Mouse (Mus musculus): ENCODE data around the gene Arl4a. TPM values are rescaled to one million over a fixed set of nuclear protein-coding genes. Genes with fewer than 3 reads are reported as not detected.

Arl4a gene
- polyA plus RNA-seq, 1 experiment from 2014 or later: 31.1 TPM

GRCm38 (mm10) chr12:40017955-40018505, 19.8 kb downstream of the Arl4a start:
- Histone ChIP-seq H3K27me3 (ENCODE audit: control insufficient read depth, insufficient read depth, low read length) (no peaks in the 10 kb centered on the region), H3K9ac (ENCODE audit: low read length) (no peak overlapping the region), H3K36me3 (ENCODE audit: control insufficient read depth, insufficient read depth, low read length) (no peaks in the 10 kb centered on the region), H3K27ac (replicated peaks; ENCODE audit: low read depth, low read length) (no peak overlapping the region), H3K4me3 (ENCODE audit: low read depth, low read length) (no peak overlapping the region), H3K4me1 (ENCODE audit: control insufficient read depth, insufficient read depth, low read length) (peaks cover 3% of the 10 kb centered on the region; the same call in 1 of the 2 replicates), H3K4me2 (ENCODE audit: low read depth, severe bottlenecking) (no peak overlapping the region), H3K9me3 (ENCODE audit: control insufficient read depth, low read length) (no peaks in the 10 kb centered on the region)
- 84% methylated on average over 6 of the region's 6 CpGs for WGBS
- no peak for DNase-seq (ENCODE audit: low spot score)
- no peak for ATAC-seq (ENCODE audit: insufficient number of reproducible peaks, low FRiP score, low TSS enrichment, low read depth)

GRCm38 (mm10) chr12:40016648-40017460, 21.0 kb downstream of the Arl4a start:
- peak overlapping the region; percentile 15 for H3K4me3 ChIP-seq (ENCODE audit: low read depth, low read length)
- H3K9ac ChIP-seq (ENCODE audit: low read length): peak overlapping the region; percentile 43
- H3K27ac ChIP-seq (replicated peaks; ENCODE audit: low read depth, low read length): peak overlapping the region; percentile 47; the same call in 1 of the 2 replicates
- WGBS: 21% methylated on average over 19 of the region's 19 CpGs
- H3K27me3 ChIP-seq (ENCODE audit: control insufficient read depth, insufficient read depth, low read length): no peaks in the 10 kb centered on the region
- peaks cover 3% of the 10 kb centered on the region; the same call in 1 of the 2 replicates for H3K4me1 ChIP-seq (ENCODE audit: control insufficient read depth, insufficient read depth, low read length)
- H3K36me3 ChIP-seq (ENCODE audit: control insufficient read depth, insufficient read depth, low read length): no peaks in the 10 kb centered on the region
- H3K9me3 ChIP-seq (ENCODE audit: control insufficient read depth, low read length): no peaks in the 10 kb centered on the region
- H3K4me2 ChIP-seq (ENCODE audit: low read depth, severe bottlenecking): peak overlapping the region; percentile 52
- ATAC-seq (ENCODE audit: insufficient number of reproducible peaks, low FRiP score, low TSS enrichment, low read depth) (peak; percentile 81; the same call in 1 of the 2 replicates), DNase-seq (ENCODE audit: low spot score) (peak; percentile 60)

DNA sequence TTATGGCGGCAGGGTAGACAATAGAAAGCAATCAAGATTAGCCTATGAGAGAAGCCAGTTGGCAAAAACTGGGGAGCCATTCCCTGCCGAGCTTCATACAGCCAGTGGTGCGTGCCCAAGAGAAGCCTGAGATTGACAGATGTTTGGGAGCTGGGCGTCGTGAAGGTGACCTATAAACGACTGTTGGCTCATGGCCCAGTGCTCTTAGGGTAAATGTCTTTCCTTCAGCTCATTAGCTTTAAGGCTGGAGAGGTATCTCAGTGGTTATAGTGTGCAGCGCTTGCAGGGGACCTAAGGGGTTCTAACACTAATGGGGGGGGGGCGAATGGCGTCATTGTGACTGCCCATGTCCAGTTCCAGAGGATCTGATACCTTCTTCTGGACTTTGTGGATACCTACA, 21.8 kb downstream of the Arl4a start:
- H3K9me3 ChIP-seq (ENCODE audit: control insufficient read depth, low read length): no peaks in the 10 kb centered on the region
- H3K4me1 ChIP-seq (ENCODE audit: control insufficient read depth, insufficient read depth, low read length): peaks cover 3% of the 10 kb centered on the region; the same call in 1 of the 2 replicates
- H3K9ac ChIP-seq (ENCODE audit: low read length): no peak overlapping the region
- no peaks in the 10 kb centered on the region for H3K27me3 ChIP-seq (ENCODE audit: control insufficient read depth, insufficient read depth, low read length)
- no peak overlapping the region for H3K4me2 ChIP-seq (ENCODE audit: low read depth, severe bottlenecking)
- DNase-seq (ENCODE audit: low spot score): no peak
- no peak for ATAC-seq (ENCODE audit: insufficient number of reproducible peaks, low FRiP score, low TSS enrichment, low read depth)
- H3K4me3 ChIP-seq (ENCODE audit: low read depth, low read length): no peak overlapping the region
- 72% methylated on average over 9 of the region's 9 CpGs for WGBS
- H3K36me3 ChIP-seq (ENCODE audit: control insufficient read depth, insufficient read depth, low read length): no peaks in the 10 kb centered on the region
- no peak overlapping the region for H3K27ac ChIP-seq (replicated peaks; ENCODE audit: low read depth, low read length)

DNA sequence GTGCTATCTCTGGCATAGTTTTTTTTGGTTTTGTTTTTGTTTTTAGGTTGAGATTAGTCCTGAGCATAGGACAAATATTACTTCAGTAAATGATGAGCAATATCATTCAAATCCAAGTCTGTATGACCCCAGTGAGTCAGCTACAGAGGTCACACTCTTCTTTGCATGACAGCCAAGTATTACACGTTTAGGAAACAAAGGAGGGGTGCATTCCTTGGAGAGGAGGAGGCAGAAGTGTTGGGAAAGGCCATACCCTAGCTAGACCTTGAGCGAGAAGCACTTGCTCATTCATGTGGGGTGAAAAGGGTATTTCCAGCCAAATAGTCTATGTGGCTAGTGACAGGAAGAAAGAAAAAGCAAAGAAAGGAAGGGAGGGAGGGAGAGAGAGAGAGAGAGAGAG, 28.0 kb downstream of the Arl4a start:
- Histone ChIP-seq H3K36me3 (ENCODE audit: control insufficient read depth, insufficient read depth, low read length) (no peaks in the 10 kb centered on the region), H3K4me1 (ENCODE audit: control insufficient read depth, insufficient read depth, low read length) (no peaks in the 10 kb centered on the region), H3K4me3 (ENCODE audit: low read depth, low read length) (no peak overlapping the region), H3K27me3 (ENCODE audit: control insufficient read depth, insufficient read depth, low read length) (no peaks in the 10 kb centered on the region), H3K9me3 (ENCODE audit: control insufficient read depth, low read length) (no peaks in the 10 kb centered on the region), H3K9ac (ENCODE audit: low read length) (no peak overlapping the region), H3K4me2 (ENCODE audit: low read depth, severe bottlenecking) (no peak overlapping the region), H3K27ac (replicated peaks; ENCODE audit: low read depth, low read length) (no peak overlapping the region)
- WGBS: 70% methylated on average over 2 of the region's 2 CpGs
- no peak for DNase-seq (ENCODE audit: low spot score)
- ATAC-seq (ENCODE audit: insufficient number of reproducible peaks, low FRiP score, low TSS enrichment, low read depth): no peak

- H3K4me3 ChIP-seq (ENCODE audit: low read depth, low read length): no peak overlapping the region
- ATAC-seq (ENCODE audit: insufficient number of reproducible peaks, low FRiP score, low TSS enrichment, low read depth) (no peak), DNase-seq (ENCODE audit: low spot score) (no peak)
- no peaks in the 10 kb centered on the region for H3K27me3 ChIP-seq (ENCODE audit: control insufficient read depth, insufficient read depth, low read length)
- no peaks in the 10 kb centered on the region for H3K4me1 ChIP-seq (ENCODE audit: control insufficient read depth, insufficient read depth, low read length)
- no peak overlapping the region for H3K27ac ChIP-seq (replicated peaks; ENCODE audit: low read depth, low read length)
- no peak overlapping the region for H3K9ac ChIP-seq (ENCODE audit: low read length)
- 47% methylated on average over 3 of the region's 3 CpGs for WGBS
- no peak overlapping the region for H3K4me2 ChIP-seq (ENCODE audit: low read depth, severe bottlenecking)
- H3K9me3 ChIP-seq (ENCODE audit: control insufficient read depth, low read length): no peaks in the 10 kb centered on the region
- H3K36me3 ChIP-seq (ENCODE audit: control insufficient read depth, insufficient read depth, low read length): no peaks in the 10 kb centered on the region
These were observed 29.4 kb downstream of the Arl4a start for GRCm38 (mm10) chr12:40008459-40008858.

- ATAC-seq (ENCODE audit: insufficient number of reproducible peaks, low FRiP score, low TSS enrichment, low read depth): no peak
These were observed 33.1 kb downstream of the Arl4a start for GRCm38 (mm10) chr12:40004766-40005165.

GRCm38 (mm10) chr12:39998853-39999195, 39.0 kb downstream of the Arl4a start:
- peaks cover 4% of the 10 kb centered on the region; the same call in 1 of the 2 replicates for H3K4me1 ChIP-seq (ENCODE audit: control insufficient read depth, insufficient read depth, low read length)
- no peaks in the 10 kb centered on the region for H3K36me3 ChIP-seq (ENCODE audit: control insufficient read depth, insufficient read depth, low read length)
- WGBS: 51% methylated on average over 4 of the region's 4 CpGs
- H3K4me3 ChIP-seq (ENCODE audit: low read depth, low read length): no peak overlapping the region
- no peak overlapping the region for H3K27ac ChIP-seq (replicated peaks; ENCODE audit: low read depth, low read length)
- H3K9me3 ChIP-seq (ENCODE audit: control insufficient read depth, low read length): no peaks in the 10 kb centered on the region
- DNase-seq (ENCODE audit: low spot score) (no peak), ATAC-seq (ENCODE audit: insufficient number of reproducible peaks, low FRiP score, low TSS enrichment, low read depth) (no peak)
- H3K4me2 ChIP-seq (ENCODE audit: low read depth, severe bottlenecking): no peak overlapping the region
- no peaks in the 10 kb centered on the region for H3K27me3 ChIP-seq (ENCODE audit: control insufficient read depth, insufficient read depth, low read length)
- H3K9ac ChIP-seq (ENCODE audit: low read length): no peak overlapping the region

More at GRCm38 (mm10) chr12:40004766-40005165, 33.1 kb downstream of the Arl4a start:
- Histone ChIP-seq H3K27me3 (ENCODE audit: control insufficient read depth, insufficient read depth, low read length) (no peaks in the 10 kb centered on the region), H3K4me1 (ENCODE audit: control insufficient read depth, insufficient read depth, low read length) (no peaks in the 10 kb centered on the region), H3K9me3 (ENCODE audit: control insufficient read depth, low read length) (no peaks in the 10 kb centered on the region), H3K27ac (replicated peaks; ENCODE audit: low read depth, low read length) (no peak overlapping the region), H3K4me3 (ENCODE audit: low read depth, low read length) (no peak overlapping the region), H3K4me2 (ENCODE audit: low read depth, severe bottlenecking) (no peak overlapping the region), H3K9ac (ENCODE audit: low read length) (no peak overlapping the region), H3K36me3 (ENCODE audit: control insufficient read depth, insufficient read depth, low read length) (no peaks in the 10 kb centered on the region)
- WGBS: 59% methylated on average over 2 of the region's 2 CpGs
- no peak for DNase-seq (ENCODE audit: low spot score)

DNA sequence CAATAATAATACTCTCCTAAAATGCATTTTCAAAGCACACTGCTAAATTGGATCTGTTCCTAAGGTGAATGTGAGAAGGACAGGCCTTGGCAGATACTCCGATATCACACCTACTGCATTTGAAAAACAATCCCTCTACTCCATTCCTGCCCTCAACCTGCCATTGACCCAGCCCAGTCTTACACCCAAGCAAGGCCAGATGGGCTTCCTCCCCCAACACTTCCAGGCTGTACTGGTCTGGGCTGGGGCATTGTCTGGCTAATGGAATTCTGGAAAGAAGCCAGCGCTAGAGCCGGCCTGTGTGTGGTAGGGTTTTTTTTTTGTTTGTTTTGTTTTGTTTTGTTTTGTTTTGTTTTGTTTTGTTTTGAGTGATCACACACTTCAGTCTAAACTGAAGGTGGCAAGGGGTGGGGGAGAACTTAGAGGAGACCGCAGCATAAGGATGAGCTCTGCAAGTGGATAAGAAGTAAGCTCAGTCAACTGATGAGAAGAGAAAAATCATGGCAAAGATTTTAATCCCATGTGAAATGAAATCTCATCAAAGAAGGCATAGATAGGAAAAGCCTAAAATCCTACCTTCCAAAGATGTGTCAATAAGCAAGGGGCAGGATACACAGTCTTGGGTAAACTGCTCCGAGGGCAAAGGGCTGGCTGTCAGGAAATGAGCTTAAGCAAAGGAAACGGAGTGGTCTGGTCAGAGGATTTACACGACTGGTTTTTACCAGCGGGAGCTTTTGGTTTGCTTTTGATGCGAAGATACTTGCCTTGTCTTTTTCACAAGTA, 39.6 kb downstream of the Arl4a start:
- Histone ChIP-seq H3K4me3 (ENCODE audit: low read depth, low read length) (no peak overlapping the region), H3K4me2 (ENCODE audit: low read depth, severe bottlenecking) (no peak overlapping the region), H3K4me1 (ENCODE audit: control insufficient read depth, insufficient read depth, low read length) (peaks cover 4% of the 10 kb centered on the region; the same call in 1 of the 2 replicates), H3K36me3 (ENCODE audit: control insufficient read depth, insufficient read depth, low read length) (no peaks in the 10 kb centered on the region), H3K27me3 (ENCODE audit: control insufficient read depth, insufficient read depth, low read length) (no peaks in the 10 kb centered on the region), H3K27ac (replicated peaks; ENCODE audit: low read depth, low read length) (no peak overlapping the region), H3K9ac (ENCODE audit: low read length) (no peak overlapping the region), H3K9me3 (ENCODE audit: control insufficient read depth, low read length) (no peaks in the 10 kb centered on the region)
- peak; percentile 57; the same call in 1 of the 2 replicates for ATAC-seq (ENCODE audit: insufficient number of reproducible peaks, low FRiP score, low TSS enrichment, low read depth)
- 19% methylated on average over 9 of the region's 9 CpGs for WGBS
- DNase-seq (ENCODE audit: low spot score): peak; percentile 50

Data from limb, embryonic 11.5 days (tissue).